Mouse (Mus musculus) spleen, embryonic (tissue): ENCODE measurements at regions not wholly inside any gene's neighbourhood (a gene's known extent, or its start where the extent isn't known, plus 50 kb on each side); places are given as distances from the start of the nearest gene placed in this dataset.
"Not testable (repeated sequence)": the region's sequence is repeated elsewhere in the genome, so short reads cannot be mapped to it uniquely, and the experiment has no call there.

Experiments used
- CTCF ChIA-PET: fragments of 350-600 bp; sonication (Branson Sonifier 250); formaldehyde crosslinking; loops from one replicate; lab custom pipeline; 2022; lab: Charles Lee

DNA sequence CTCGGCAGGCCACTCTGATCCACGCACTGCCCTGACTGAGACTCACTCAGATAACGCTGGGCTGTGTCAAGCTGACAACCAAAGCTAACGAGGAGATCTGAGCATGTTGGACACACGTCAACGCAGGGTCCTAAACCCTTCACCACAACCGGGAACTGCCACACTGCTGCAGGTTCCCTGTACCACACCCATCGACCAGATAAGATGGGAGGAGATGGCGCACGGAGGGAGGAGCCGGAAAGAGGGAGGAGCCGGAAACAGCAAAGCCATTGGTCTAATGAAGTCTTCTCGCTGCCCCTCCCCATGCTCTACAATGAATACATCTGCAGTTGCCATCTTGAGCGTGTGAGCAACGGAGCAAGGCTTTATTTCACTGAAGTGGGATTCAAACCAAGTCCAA, 182.9 kb upstream of the Rpl38 start:
- CTCF ChIA-PET, result no interaction called here

GRCm38 (mm10) chr11:114484668-114484953, 183.7 kb upstream of the Rpl38 start:
- CTCF ChIA-PET, result no interaction called here

GRCm38 (mm10) chr11:114483823-114484667, 184.3 kb upstream of the Rpl38 start:
- CTCF ChIA-PET, result no interaction called here

DNA sequence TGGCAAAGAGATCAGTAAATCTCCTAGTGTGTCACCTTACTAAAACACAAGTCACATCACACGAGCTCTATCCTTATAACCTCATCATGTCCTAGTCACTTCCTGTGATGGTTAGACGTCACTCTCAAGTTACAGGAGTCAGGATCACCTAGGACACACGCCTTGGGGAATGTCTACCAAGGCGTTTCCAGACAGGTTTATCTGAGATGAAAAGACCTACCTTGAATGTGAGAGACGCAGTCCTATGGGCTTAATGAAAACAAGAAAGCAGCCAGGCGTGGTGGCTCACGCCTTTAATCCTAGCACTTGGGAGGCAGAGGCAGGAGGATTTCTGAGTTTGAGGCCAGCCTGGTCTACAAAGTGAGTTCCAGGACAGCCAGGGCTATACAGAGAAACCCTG, 185.0 kb upstream of the Rpl38 start:
- CTCF ChIA-PET, result not testable (repeated sequence)

- CTCF ChIA-PET, result no interaction called here
Measured at GRCm38 (mm10) chr11:114482070-114482469, 186.3 kb upstream of the Rpl38 start.

DNA sequence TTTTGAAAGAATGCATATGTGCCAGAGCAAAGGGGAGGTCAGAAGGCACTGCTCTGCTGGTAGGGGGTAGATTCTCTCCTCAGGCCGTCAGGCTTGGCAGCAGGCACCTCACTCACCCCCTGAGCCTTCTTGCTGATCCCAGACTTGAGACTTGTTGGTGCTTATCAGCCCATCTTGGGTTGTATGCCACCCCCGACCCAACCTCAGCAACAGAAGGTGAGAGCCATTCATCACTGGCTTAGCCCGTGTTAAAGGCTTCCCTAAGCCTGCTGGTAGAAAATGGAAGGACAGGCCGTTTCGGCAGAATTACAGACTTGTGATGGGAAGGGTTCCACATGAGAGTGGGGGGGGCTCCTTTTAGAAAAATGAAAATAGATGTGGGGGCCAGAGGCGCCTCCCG, 187.3 kb upstream of the Rpl38 start:
- CTCF ChIA-PET, result interaction anchor here (0.7 kb wide), 1 partner anchor 323 kb away, joined by 5 read pairs; no protein-coding TSS in a partner anchor

- CTCF ChIA-PET, result no interaction called here
Measured at GRCm38 (mm10) chr11:114480119-114480540, 188.2 kb upstream of the Rpl38 start.

GRCm38 (mm10) chr11:114478736-114479135, 189.6 kb upstream of the Rpl38 start:
- CTCF ChIA-PET, result no interaction called here

GRCm38 (mm10) chr11:114477365-114477764, 191.0 kb upstream of the Rpl38 start:
- CTCF ChIA-PET, result interaction anchor here (0.7 kb wide), 1 partner anchor 1515 kb away, joined by 6 read pairs; no protein-coding TSS in a partner anchor

GRCm38 (mm10) chr11:114472501-114473260, 195.6 kb upstream of the Rpl38 start:
- CTCF ChIA-PET, result no interaction called here

DNA sequence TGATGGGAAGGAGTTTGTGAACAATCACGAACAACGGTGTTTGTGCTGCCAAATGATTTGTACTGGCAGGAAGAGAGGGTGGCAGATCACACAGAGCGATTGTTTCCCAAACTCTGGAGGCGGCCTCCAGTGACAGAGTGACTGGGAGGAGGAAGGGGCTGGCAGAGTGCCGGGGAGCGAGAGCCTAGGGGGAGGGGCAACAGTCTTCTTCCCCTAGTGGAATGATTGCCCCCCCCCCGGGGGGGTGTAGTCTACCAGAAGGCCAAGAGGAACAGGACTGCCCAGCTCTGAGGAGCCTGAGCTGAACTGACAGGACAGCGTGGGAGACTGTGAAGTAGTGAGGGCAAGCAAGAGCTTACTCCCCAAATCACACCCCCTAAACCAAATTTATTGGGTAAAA, 199.9 kb upstream of the Rpl38 start:
- CTCF ChIA-PET, result no interaction called here

DNA sequence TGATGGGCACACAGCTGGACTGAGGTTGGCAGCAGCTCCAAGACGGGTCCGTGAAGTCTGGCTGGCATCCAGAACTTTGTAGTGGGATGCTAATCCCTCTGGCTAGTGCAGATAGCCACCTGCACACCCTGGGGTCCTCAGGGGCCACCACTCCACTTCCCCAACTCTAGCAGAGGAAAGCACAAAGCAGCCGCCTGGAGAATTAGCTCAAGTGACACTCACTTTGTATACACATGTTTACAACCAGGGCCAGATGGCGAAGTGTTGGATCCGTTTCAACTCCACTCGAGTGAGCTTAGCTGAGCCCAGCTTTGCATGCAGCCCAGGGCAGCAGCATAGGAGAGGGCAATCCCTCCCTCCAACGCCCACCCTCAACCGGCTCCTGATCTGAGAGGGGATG, 200.5 kb upstream of the Rpl38 start:
- CTCF ChIA-PET, result no interaction called here

DNA sequence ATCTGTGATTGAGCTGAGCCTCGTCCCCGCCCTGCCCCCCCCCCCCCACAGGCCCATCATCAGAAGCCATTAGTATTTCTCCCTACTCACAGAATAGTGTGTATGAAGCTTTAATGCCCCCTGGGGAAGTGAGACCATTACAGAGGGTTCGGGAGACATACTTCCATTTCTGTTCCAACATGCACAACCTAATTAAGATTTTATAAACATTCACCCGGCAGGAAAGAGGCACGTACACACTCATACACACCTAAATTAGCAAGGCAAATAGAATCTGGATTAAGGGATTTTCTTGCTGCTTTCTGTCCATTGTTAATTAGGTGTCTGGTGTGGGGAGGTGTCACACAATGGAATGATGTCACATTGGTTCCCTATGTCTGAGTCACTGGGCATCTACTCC, 202.8 kb upstream of the Rpl38 start:
- CTCF ChIA-PET, result no interaction called here

DNA sequence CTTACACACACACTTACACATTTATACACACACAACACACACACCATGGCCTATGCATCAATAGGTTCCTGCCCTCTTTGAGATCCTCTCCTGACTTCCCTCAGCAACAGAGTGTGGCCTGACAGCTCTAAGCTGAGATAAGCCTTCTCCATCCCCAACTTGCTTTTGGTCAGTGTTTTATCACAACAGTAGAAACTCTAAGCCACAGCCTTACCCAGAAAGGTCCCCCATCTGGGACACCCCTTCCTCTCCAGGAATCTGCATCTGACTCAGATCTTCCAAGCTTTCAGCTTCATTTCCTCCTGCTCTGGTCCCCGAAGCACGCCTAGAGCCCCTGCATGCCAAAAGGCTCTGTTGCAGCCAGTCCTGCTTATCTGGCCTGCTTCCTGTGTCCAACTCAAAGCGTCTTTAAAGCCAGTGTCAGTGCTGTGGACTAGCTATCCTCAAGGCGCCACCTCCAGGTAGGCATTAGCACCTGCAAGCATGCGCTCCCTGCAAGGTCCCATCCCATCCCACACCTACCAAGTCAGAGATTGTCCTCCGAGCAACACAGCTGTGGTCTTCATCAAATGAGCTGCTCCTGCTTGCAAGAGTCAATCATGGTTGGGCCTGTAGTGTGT, 205.5 kb upstream of the Rpl38 start:
- CTCF ChIA-PET, result no interaction called here

DNA sequence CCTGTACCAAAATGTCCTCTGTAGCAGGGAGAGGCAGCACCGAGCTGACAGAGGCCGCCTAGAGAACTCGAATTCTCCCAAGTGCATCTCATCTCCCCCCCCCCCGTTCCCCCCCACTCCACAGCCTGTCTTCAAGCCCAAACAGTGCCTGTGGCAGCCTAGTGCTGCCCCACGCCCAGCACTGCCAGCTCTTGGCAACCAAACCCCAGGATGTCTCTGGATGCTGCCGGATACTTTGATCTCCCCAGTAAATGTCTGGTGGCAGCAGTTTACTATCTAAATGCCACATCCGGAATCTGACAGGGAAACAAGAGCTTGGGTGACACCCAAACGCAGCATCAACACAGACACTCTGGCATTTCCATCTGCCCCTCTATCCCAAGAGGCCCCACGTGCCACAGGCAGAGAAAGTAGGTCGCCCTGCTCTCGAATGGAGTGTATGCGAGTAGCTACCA, 213.4 kb upstream of the Rpl38 start:
- CTCF ChIA-PET, result interaction anchor here (0.7 kb wide), 1 partner anchor 88 kb away, joined by 6 read pairs; no protein-coding TSS in a partner anchor

DNA sequence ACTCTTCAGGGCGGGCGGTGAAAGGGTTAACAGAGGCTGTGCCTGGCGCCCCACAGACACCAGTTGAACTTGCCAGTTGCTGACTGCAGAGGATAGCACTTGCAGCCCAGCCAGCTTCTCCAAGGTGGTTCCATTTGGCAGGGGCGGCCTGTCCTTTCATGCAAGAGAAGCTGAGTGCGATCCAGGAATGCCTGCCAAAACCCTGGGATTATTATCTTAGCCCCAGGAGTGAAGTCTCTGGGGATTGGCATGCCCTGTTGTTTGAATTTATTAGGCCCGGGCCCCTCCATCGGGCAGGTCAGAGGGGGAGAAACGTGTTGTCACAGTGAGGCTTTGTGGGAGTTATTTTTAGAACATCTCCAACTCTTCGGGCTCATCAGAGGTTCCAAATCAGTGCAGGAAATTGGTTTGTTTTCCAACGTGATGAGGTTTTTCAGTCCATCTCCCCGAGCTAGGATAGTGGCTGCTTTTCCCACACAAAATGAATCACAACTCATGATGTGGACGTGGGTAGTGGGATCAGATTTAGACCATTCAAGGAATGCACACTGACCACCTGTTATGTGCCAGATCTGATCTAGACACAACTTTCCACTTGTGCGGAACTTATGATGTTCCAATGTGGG, 219.4 kb upstream of the Rpl38 start:
- CTCF ChIA-PET, result interaction anchor here (0.7 kb wide), 1 partner anchor 247 kb away, joined by 4 read pairs; no protein-coding TSS in a partner anchor

DNA sequence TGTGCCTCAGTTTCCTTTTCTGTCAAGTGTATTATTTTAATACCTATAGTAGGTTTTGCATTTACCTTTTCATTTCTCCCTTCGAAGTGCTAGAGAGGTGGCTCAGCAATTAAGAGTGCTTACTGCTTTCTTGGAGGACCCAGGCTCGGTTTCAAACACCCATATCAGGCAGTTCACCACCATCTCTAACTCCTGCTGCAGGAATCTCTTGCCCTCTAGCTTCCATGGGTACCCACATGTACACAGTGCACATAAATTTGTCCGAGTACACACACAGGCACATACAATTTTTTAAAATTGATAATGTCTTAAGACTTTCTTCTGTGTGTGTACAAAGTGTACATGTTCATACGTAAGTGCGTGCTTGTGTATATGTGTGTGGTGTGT, 220.9 kb upstream of the Rpl38 start:
- CTCF ChIA-PET, result no interaction called here

DNA sequence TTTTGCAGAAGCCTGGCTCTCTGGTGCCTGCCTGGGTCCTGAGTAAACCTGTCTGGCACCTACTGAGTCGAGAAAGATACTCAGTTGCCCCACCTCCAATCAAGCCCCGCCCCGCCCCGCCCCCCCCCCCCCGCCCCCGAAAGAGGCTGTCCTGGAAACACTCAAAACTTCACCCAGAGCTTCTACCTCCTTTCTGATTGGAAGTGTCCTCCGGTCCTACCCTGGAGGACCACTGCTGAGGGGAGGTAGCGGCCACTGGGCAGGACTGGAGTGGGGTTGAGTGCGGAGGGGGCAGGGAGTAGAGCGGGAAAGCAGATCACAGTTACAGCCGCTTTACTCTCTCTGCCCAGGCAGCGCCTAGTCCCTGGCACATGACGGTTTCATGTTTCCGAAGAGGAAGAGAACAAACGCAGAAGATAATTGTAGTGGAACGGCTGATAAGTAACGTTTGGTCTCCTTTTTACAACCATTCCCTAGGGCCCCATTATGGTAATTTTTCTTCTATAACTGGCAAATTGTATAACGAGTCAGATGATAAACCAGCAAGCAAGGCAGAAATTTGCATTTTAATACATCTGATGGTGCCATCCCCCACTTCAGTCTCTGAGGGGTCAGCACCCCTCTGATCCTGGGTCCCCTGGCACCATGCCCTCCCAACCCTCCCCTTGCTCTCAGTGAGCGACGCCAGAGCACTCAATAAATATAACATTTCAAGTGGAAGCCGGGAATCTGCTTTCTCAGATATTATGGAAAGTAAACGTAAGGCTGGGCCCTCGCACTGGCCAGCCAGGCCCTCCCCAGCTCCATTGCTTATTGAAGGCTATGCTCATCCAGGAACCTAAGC, 221.5 kb upstream of the Rpl38 start:
- CTCF ChIA-PET, result no interaction called here

GRCm38 (mm10) chr11:114446075-114446616, 222.2 kb upstream of the Rpl38 start:
- CTCF ChIA-PET, result no interaction called here

DNA sequence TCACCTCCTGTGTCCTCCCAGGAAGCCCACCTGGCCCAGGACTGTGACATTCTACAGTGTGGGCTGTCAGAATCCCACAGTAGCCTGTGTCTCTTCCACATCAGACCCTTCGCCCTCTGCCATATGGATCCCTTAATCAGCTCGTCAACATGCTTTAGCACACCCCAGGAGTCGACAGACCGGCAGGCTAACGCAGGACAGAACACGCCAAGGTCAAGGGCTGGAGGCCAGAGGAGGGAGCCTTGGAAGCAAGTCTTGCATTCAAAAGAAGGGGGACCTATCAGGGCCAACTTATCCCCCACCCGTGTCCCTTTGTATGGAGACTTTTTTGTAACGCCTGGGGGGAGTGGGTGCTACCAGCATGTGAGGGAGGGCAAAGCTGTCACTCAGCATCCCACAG, 224.1 kb upstream of the Rpl38 start:
- CTCF ChIA-PET, result no interaction called here

DNA sequence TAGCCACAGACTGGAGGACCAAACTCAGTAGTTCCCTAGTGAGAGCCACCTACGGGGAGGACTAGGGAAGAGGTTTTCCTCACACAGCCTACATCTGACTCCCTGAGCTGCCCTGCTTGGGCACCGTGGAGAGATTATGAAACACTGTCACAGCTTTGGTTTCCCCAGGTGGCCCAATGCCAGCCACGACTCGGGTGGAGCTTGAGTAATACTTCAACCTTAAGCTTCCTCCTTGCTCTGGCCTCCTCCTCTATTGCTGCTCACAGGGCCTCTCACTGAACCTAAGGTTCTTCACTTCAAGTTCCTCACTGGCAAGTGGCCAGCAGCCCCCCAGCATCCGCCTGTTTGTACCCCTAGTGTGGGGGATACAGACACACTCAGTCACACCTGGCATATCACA, 224.9 kb upstream of the Rpl38 start:
- CTCF ChIA-PET, result no interaction called here
